Mouse (Mus musculus) right cerebral cortex, adult 2 months (tissue): ENCODE measurements around the gene Ugt1a6a.

Experiments used
- DNase-seq, 2 experiments: peaks; one replicate each; pipeline ENCODE4 v3.0.0; 2021 to 2022; ENCODE audit warnings: low spot score in 2 of 2

The Ugt1a6a gene

DNA sequence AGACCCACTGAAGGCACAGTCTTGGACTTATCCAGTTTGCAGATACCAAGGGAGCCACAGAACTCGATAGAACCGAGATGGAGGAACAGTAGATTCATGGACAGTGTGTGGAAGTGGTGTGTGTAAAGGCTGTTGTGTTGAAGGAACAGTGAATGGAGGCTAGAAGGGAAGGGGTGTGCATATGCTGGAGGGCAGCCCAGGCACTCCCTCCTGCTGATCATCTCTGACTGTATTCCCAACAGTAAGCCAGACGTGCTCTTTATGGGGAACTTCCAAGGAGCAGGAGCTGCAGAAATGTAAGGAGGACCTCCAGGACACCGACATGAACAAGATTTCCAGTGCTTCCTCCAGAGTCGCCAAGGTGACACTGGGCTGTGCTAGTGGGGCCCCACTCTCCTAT lies 115.4 kb downstream of the Ugt1a6a start:
- DNase-seq: no peak

DNA sequence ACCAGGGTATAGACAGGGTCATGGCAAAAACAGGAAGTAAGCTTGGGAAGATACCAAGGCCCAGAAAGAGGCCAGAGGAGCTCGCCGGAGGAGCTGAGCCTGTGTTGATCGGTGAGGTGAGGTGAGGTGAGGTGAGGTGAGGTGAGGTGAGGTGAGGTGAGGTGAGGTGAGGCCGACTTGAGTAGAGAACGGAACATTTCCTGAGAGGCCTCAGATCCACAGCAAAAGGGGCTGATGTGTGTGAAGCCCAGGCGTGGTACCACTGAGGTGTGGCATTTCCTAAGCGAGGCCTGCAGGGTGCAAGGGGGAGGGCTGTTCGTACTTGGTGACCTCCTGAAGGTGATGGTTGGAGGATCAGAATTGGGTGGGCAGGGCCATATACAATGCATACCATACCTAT lies 118.5 kb downstream of the Ugt1a6a start:
- DNase-seq: no peak

DNA sequence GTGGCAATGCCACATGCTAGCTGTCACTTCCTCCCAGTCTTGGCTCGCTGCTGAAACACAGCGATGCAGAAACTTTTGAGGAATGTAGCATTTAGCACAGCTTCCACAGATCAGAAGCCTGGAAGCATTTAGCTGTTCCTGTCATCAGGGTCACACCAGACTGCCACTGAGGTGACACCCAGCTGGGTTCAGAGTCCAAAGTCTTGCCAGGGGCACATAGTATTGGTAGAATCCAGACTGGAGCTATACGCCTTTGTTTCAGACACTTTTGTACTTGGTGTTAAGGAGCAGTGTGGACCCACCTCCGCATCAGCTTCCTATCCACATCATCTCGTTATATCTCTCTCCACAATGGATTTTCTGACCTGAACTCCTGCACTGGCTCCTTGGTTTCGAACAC lies 118.9 kb downstream of the Ugt1a6a start:
- no peak for DNase-seq

DNA sequence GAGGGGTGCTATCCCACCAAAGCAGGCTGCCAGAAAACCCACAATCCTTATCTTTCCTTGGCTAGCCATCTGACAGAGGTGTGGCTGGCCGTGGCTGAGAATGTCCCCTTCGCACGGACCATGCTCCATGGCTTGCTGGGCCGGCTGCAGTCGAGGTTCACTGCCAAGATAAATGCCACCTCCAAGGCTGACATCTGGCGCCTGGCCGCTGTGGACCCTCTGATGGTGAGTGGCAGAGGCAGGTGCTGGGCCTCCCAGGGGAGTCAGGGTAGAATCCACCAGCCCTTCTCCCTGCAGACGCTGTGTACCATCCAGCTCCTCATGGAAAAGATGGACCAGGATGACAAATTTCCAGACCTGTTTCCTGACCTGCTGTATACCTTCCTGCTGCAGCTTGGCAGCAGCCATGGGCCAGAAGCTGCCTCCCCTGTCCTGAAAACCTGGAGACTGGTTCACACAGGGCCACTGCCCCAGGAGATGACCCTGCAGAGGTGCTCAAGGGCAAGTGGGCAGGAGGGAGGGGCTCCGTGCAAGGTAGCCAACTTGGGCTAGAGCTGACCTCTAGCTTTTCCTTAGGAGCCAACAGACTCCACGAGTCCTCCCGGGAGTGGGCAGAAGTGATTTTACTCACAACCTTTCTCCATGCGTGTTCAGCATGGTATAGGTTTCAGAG lies 120.3 kb downstream of the Ugt1a6a start:
- no peak for DNase-seq

- no peak for DNase-seq
Measured at GRCm38 (mm10) chr1:88255466-88255857, 120.9 kb downstream of the Ugt1a6a start.

DNA sequence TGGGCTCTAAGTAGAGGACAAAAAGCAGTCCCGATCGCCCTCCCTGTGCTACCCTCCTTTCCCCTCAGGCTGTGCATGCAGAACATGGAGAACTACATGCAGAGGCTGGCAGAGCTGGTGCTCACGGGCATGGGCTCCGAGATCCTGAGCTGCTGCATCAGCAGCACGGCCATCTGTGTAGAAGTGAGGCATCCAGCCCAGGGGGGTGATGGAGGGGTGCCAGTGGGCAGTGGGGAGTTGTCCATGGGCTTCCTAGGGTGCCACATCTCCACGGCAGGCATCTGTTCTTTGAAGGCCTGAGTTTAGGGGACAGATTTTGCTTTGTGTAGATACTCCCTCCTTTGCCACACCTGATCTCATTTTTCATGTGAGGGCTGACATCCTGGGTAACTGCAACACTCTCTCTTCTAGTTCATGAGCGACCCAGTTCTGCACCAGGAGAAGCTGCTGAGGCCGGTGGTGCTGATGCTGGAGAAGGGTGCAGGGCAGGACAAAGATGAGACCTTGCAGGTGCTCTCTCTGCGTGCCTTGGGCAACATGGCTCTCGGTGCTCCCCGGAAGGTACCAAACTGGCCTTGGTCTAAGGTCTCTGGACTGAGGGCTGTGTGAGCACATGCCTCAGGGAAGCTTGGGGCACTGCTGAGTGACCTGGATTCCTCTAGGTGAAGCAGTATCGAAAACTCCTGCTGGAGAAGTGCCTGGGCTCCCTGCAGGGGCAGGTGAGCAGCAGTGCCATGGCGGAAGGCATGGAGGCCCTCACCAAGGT lies 121.6 kb downstream of the Ugt1a6a start:
- no peak for DNase-seq

DNA sequence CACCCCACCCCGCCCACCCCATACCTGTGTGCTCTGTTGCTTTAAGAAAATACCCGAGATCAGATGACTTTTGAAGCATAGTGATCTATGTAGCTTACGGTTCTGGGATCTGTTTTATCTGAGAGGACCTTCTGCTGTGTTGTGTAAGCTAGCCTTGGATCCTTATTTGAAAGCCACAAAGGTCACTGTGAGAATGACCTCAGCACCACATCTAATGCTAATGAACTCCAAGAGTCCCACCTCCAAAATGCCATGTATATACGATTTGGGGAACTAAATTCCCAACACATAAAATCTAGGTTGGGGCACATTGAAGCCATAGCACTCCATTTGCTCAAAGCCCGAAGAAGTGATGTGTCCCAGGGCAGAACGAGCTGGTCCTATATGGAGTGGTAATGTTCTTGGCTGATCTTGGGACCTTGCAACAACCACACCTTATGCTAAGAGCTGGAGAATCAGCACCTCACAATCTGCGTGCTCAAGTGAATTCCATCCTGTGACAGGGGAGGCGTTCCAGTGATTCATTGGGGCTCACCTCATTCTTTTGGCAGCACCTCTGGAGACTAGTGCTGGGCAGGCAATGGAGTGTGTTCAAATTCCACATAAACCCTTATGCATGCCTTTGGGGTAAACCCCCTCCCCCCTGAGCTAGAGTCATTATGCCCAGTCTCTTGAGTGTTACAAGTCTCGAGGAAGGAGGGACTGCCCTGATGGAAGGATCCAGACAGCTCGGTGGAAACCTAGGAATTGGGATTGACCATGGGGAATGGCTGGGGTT lies 122.5 kb downstream of the Ugt1a6a start:
- no peak for DNase-seq

DNA sequence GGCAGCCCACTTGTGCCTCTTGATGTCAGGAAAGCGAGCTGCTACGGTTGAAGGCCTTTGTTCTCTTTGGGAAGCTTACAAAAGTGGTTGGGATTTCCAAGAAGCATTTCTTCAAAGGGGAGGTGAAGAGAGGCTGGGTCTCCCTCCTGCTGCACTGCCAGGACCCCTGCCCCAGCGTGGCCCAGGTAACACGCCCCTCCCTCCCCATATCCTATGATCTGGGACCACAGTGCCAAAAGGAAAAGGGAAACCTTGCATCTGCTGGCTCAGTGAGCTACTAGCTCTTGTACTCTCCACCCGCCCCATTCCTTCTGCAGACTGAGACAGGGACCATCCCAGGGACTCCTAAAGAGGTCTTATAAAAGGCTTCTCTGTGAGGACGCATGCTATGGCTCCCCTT lies 123.1 kb downstream of the Ugt1a6a start:
- DNase-seq: no peak

GRCm38 (mm10) chr1:88258361-88258760 lies 123.8 kb downstream of the Ugt1a6a start:
- no peak for DNase-seq

DNA sequence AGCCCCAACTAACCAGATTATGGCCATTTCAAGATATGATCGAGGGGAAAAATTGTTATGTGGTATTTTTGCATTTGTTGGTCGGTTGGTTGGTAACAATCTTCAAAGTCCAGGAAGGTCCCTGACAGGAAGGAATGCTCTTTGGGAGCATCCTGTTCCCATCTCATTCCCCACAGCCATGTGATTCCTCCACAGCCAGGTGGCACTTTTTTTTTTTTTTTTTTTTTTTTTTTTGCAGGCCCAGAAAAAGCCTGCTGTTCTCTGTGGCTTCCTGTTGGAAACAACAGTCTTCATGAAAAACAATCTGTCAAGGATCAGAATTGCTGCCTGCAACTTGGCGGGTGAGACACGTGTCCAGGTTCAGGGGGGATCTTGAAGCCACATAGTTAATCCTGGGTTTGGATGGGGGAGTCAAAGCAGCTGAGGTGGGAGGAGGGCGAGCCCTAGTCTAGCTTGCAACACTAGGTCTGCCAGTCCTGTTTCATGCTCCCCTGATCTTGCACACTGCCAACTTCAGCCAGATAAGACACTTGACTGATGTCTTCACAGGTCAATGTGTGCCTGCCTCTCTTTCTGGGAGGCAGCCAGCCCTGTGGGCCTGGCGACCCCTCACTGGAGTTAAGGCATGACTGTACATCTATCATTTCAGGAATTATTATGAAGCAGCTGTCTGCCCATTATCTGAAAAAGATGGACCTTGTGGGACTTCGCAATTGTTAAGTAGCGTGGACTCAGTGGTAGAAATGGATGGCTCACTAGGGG lies 124.5 kb downstream of the Ugt1a6a start:
- DNase-seq: no peak

DNA sequence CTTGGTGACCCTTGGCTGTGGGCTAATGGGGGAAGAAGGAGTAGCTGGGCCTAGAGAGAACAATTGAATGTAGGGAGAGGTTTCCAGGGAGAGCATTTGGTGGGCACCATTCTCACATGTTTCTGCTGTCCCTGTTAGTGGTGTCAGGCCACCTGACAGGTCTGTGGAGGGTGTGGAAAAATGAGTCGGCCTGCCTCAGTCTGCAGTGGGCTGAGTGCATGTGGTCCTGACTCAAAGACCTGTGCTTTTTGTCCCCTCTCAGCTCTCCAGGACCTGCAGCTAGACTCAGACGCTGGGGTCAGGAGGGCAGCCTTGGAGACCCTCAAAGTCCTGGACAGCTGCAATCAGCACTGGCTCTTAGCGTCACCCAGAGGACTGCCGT lies 125.0 kb downstream of the Ugt1a6a start:
- no peak for DNase-seq

DNA sequence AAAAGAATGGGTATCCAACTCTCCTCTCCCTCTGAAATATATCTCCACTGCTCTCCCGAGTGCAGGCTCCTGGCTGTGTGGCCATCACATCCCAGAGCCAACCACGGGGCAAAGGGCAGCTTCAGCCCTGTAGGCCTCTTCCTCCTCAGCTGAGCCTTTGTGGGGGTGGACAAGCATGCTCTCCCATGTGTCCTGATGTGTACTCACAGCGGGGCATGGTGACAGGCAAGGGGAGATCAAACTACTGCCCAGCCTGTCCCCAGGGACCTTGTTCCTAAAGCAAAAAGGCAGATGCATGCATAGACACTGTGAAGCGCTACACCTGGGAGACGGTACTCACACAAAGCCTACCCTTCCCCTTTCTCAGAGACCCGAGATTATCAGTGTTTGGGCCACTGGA lies 125.5 kb downstream of the Ugt1a6a start:
- no peak for DNase-seq

DNA sequence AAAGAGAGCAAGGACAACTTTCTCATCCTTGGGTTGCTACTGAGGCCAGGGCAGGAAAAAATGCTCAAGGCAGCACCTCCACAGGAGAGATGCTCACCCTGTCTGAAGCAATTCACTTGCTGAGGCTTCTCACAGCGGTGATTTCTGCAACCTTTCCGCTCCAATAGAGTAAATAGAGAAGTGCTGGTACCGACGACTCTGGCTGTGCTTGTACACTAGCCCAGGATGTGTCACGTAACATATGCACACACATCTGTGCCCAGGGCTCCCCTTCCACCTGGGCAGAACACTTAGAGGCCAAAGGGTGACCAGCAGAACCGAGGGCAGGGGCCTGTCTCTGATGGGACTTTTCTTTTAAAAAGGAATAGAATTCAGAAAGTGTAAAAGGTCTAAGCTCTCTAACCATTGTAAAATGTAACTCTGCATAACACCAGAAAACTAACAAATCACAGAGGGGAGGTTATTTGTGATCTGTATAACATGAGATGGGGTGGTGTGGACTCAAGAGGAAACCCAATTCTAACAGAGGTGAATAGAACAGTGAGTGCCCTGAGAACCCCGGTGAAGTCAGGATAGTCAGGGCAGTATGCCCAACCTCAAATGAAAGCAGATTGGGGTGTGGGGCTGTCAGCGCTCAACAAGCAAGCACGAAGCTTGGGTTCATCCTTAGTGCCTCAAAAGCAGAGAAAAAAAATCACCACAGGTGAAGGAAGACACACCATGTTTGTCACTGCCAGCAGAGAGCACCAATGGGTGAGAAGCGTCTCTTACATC lies 126.2 kb downstream of the Ugt1a6a start:
- DNase-seq: no peak

DNA sequence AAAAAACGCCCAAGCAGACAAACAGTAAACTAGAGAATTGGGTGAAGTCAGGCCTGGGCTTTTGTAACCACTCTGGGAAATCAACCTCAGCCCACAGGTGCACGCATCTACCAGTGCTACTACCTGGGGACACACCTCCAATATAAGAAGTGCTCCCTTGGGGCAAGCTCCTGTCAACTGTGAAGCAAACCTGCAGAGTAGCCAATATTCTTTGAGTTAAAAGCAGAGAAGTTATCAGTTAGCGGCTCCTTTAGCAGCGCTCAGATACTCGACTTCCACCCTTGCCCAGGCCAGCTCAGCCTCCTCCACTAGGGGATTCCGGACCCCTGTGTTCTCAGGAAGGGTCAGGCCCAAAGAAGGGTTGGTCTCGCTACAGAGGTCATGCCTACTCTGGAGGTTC lies 127.1 kb downstream of the Ugt1a6a start:
- DNase-seq: no peak

GRCm38 (mm10) chr1:88262255-88262654 lies 127.6 kb downstream of the Ugt1a6a start:
- peak in 1 of 2 experiments; percentile 68 for DNase-seq

GRCm38 (mm10) chr1:88262961-88263360 lies 128.4 kb downstream of the Ugt1a6a start:
- DNase-seq: no peak

DNA sequence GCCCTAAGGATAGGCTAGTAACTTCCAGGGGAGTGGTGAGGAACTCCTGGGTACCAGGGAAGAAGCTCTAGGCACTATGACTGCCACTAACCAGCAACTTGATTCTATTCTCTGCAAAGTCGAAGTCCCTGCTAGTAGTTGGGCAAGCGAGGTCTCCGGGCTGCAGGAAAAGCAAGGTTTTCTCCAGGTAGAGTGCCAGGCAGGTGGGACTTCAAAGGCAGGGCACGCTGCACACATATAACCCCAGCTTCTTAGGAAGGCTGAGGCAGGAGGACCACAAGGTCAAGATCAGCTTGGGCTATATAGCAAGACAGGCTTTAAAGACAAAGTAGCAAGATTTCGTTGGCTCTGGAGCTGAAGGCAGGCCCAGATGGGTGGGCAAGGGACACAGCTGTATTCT lies 129.2 kb downstream of the Ugt1a6a start:
- DNase-seq: no peak

- DNase-seq: no peak
Measured at GRCm38 (mm10) chr1:88264237-88264868, 129.7 kb downstream of the Ugt1a6a start.

DNA sequence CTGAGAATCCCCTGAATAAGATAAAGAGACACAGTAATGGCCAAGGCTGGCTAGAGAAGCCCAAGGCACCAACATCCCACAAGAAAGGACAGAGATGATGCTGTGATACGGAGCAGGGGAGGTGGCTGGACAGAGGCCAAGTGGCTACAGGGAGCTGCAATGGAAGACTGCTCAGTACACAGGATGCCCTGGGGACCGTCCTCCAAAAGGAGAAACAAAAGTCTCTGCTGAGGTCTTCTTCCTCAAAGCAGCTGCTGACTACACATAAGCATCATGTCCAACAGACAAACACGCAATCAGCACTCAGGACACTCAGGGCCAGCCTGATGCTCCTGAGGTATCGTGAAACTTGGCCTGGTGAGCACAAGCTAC lies 130.2 kb downstream of the Ugt1a6a start:
- DNase-seq: no peak

GRCm38 (mm10) chr1:88266123-88266522 lies 131.5 kb downstream of the Ugt1a6a start:
- no peak for DNase-seq

DNA sequence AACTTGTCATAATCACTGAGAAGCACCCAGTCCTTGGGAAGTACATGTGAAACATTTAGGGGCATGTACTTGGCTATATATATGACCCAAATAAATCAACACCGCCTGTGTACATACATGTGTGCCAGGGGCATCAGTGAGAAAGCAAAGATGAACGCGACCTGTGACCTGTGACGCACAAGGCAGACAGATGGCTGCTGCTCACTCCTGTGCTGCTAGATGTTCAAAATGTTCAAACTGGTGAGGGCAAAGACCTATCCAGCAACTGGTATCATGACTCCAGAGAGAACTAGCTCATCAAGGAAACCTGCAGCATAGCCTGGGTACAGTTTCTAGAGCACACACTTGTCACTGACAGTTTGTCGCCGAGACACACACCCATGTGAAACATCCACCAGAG lies 132.9 kb downstream of the Ugt1a6a start:
- no peak for DNase-seq
